Mouse (Mus musculus): ENCODE data around the gene Foxp2. TPM values are rescaled to one million over a fixed set of nuclear protein-coding genes. Genes with fewer than 3 reads are reported as not detected.

The Foxp2 gene
- polyA plus RNA-seq, 1 experiment from 2014 or later = 28.3 TPM

DNA sequence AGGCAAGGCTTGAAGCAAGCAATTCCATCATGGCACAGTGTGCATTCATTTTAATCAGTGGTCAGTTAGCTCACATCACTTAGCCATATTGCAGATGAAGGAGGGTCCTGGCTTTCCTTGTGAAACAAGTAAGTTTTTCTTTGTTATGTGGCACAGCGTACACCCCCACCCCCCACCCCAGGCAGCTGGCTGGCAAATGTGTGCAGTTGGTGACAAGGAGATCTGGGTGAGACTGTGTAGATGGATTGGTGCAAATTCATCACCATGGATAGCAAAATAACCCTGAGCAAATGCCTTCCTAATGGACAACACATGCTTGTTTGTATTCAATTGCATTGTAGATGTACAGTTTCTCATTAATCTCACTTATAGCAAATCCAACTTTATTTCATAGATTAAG lies 240.9 kb downstream of the Foxp2 start:
- H3K9ac ChIP-seq = no peak overlapping the region
- H3K27me3 ChIP-seq = no peaks in the 10 kb centered on the region
- H3K4me2 ChIP-seq = no peak overlapping the region
- no peaks in the 10 kb centered on the region for H3K36me3 ChIP-seq (ENCODE audit: poor library complexity, severe bottlenecking)
- H3K27ac ChIP-seq = no peak overlapping the region
- WGBS = 67% methylated on average over 1 of the region's 1 CpGs
- ATAC-seq = no peak
- no peak overlapping the region for H3K4me3 ChIP-seq
- no peaks in the 10 kb centered on the region for H3K9me3 ChIP-seq (replicated peaks)
- H3K4me1 ChIP-seq = no peaks in the 10 kb centered on the region

DNA sequence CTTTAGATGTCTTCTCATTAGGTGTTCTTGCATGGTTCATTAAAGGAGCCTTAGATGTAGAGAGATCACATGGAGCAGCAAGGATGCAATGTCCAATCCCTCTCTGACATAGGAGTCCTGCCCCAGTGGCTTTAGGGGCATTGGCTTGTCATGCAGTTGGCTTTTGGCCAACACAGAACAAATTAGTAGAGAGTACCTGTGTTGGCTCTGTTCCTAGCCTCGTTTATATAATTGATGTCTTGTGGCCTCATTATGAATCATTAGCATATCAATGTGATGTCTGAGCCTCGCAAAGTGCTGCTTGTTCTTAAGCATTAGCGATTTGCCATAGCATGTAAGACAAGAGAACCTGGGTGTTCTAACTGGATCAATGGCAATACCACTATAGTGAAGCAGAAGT lies 250.5 kb downstream of the Foxp2 start:
- Histone ChIP-seq H3K4me2 (no peak overlapping the region), H3K9ac (no peak overlapping the region), H3K4me3 (no peak overlapping the region), H3K9me3 (replicated peaks) (no peaks in the 10 kb centered on the region), H3K27me3 (no peaks in the 10 kb centered on the region), H3K36me3 (ENCODE audit: poor library complexity, severe bottlenecking) (no peaks in the 10 kb centered on the region), H3K4me1 (peaks cover 8% of the 10 kb centered on the region; the same call in 1 of the 2 replicates), H3K27ac (no peak overlapping the region)
- ATAC-seq = peak; percentile 68; the same call in 1 of the 2 replicates
- WGBS = 18% methylated on average over 3 of the region's 3 CpGs

DNA sequence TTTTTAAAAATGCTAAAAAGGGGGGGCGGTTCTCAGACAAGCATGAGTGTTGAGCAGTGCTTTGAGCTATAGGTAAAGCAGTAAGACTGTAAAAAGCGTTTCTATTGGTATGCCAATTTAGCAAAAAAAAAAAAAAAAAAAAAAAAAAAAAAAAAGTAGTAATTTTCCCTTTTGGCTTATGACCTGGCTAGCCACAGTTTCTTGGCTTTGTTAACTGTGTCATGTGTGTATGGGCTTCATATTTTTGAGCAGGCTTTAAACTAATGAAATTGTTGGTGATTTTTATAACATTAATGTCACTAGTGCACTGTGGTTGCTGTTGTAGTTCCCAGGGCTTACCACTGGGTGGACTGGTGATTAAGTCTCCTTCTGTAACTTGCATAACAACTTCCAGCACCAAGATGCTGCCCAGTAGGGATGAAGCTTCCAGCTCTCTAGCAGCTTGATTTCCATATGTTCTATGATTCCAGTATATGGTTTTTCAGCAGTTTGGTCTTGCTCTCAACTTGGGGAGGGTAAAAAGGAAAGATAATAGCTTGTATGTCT lies 262.4 kb downstream of the Foxp2 start:
- no peaks in the 10 kb centered on the region for H3K36me3 ChIP-seq (ENCODE audit: poor library complexity, severe bottlenecking)
- no peak overlapping the region for H3K4me3 ChIP-seq
- no peaks in the 10 kb centered on the region for H3K4me1 ChIP-seq
- no peak overlapping the region for H3K27ac ChIP-seq
- no peak overlapping the region for H3K4me2 ChIP-seq
- H3K27me3 ChIP-seq = no peaks in the 10 kb centered on the region
- no peak overlapping the region for H3K9ac ChIP-seq
- H3K9me3 ChIP-seq (replicated peaks) = no peaks in the 10 kb centered on the region
- no peak for ATAC-seq
- WGBS = 78% methylated on average over 2 of the region's 2 CpGs

DNA sequence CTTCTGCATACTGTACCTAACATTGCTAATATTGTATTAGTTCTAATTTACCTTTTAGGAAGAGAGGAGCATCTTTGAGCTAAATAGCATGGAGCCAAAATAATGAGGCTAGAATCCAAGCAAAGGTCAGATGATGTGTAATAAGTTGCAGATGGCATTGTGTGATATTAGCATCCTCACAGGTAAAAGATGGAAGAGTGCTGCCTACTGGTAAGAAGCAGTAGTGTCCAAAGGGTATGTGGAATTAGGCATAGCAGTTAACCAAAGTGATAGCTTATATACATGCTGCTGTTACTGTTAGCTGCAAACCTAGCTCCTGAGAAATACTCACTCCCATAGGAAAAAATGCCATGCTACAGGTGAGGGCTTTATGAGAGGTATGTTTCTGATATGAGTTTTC lies 275.6 kb downstream of the Foxp2 start:
- Histone ChIP-seq H3K27me3 (no peaks in the 10 kb centered on the region), H3K9me3 (replicated peaks) (no peaks in the 10 kb centered on the region), H3K4me3 (no peak overlapping the region), H3K9ac (no peak overlapping the region), H3K4me2 (no peak overlapping the region), H3K36me3 (ENCODE audit: poor library complexity, severe bottlenecking) (no peaks in the 10 kb centered on the region), H3K4me1 (no peaks in the 10 kb centered on the region), H3K27ac (no peak overlapping the region)
- ATAC-seq = no peak; the same call in 1 of the 2 replicates

DNA sequence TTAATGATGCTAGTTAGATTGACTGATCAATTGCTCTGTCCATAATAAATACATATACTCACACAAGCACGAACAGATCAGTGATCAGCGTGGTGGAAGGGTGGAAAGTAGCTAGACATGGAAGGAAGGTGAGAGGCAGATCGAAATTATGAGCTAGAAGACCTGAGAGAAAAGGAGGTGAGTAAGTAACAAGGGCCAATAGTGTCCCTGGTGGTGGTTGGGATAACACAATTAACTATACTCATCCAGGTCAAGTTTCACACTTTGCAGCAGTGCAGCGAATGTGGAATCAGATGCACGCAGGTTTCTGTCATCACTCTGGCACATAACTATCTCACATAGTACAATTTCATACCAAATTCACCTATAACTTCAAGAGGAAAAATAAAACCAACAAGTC lies 291.7 kb downstream of the Foxp2 start:
- WGBS = 77% methylated on average over 5 of the region's 5 CpGs
- H3K36me3 ChIP-seq (ENCODE audit: poor library complexity, severe bottlenecking) = no peaks in the 10 kb centered on the region
- peaks cover 36% of the 10 kb centered on the region for H3K4me1 ChIP-seq
- H3K27ac ChIP-seq = no peak overlapping the region
- no peaks in the 10 kb centered on the region for H3K27me3 ChIP-seq
- H3K4me2 ChIP-seq = no peak overlapping the region
- no peak overlapping the region for H3K9ac ChIP-seq
- no peak for ATAC-seq
- no peaks in the 10 kb centered on the region for H3K9me3 ChIP-seq (replicated peaks)
- H3K4me3 ChIP-seq = no peak overlapping the region

DNA sequence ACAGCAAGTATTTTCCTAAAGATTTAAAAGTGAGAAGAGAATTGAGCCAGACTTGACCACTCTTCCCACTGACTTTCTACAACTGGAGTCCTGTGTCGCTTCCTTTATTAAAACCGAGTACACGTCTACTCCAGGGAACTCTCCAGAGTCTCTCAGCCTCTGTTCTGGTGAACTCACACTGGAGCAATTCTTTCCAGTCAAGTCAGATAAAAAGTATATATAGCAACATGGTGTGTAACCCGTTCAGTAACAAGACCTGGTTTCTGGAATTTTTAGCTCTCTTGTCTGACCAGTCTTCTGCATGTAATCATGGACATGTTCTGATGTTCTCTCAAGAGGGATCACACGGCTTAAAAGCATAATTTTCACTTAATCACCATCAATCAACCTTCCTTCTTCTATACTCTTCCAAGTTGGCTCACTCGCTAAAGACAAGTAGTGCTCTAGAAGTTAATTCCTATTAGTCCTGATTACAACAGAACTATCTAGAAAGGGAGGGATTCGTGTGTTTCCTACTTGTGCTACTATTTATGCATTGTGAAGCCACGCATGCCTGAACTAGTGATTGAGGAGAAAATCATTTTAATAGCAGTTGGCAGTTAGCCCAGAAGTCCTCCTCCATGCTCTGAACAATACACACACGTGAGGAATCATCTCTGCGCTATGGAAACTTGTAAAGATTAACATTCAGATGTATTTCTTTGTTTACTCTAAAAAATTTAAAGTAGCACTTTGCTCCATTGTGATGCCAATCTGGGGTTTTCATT lies 341.2 kb downstream of the Foxp2 start:
- H3K9ac ChIP-seq = no peak overlapping the region
- peak; percentile 69 for ATAC-seq

DNA sequence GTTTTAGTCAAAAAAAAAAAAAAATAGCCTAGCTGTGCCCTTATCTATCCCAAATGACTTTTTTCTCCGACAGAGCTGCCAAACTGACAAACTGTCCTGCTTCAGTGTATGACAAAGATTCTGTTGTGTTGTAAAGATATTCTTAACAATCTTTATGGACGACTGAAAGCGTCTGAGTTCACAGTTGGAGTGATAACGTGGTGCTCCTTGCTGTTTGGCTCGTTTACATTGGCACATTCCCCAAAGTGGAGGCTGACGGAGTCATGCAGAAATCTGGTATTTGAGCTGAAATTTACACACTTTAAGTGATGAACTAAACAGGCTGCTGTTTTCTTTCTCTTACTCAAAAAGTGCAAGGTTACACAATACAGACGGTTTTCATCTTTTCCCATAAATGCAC lies 356.2 kb downstream of the Foxp2 start:
- Histone ChIP-seq H3K4me2 (no peak overlapping the region), H3K36me3 (ENCODE audit: poor library complexity, severe bottlenecking) (no peaks in the 10 kb centered on the region), H3K9me3 (replicated peaks) (no peaks in the 10 kb centered on the region), H3K9ac (no peak overlapping the region), H3K4me3 (no peak overlapping the region), H3K27ac (no peak overlapping the region), H3K27me3 (no peaks in the 10 kb centered on the region), H3K4me1 (peaks cover 4% of the 10 kb centered on the region; the same call in 1 of the 2 replicates)
- WGBS = 30% methylated on average over 7 of the region's 7 CpGs
- peak; percentile 27; the same call in 1 of the 2 replicates for ATAC-seq

More for the DNA sequence above, 341.2 kb downstream of the Foxp2 start:
- Histone ChIP-seq H3K27me3 (no peaks in the 10 kb centered on the region), H3K4me3 (no peak overlapping the region), H3K4me1 (peaks cover 5% of the 10 kb centered on the region; the same call in 1 of the 2 replicates), H3K9me3 (replicated peaks) (no peaks in the 10 kb centered on the region), H3K4me2 (no peak overlapping the region), H3K27ac (no peak overlapping the region), H3K36me3 (ENCODE audit: poor library complexity, severe bottlenecking) (no peaks in the 10 kb centered on the region)
- WGBS = 61% methylated on average over 10 of the region's 10 CpGs

DNA sequence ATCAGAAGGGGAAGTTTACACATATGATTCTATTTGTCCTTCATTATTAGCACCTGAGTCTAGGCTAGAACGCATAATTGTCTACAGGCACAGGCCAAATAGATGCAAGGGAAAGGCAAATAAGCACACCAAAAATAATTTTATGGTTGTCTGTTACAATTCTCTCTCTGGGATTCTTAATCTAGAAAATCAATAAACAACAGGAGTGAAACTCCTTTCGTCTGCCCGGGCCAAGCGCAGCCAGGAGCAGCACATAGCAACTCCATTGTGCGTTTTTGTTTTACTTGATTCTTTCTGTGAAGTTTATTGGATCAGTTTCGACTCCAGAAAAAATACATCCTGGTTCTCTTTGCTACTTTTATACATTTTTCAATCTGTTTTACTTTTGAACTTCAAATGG lies 356.7 kb downstream of the Foxp2 start:
- no peak overlapping the region for H3K27ac ChIP-seq
- WGBS = 79% methylated on average over 6 of the region's 6 CpGs
- H3K9me3 ChIP-seq (replicated peaks) = no peaks in the 10 kb centered on the region
- H3K4me1 ChIP-seq = peaks cover 4% of the 10 kb centered on the region; the same call in 1 of the 2 replicates
- no peaks in the 10 kb centered on the region for H3K36me3 ChIP-seq (ENCODE audit: poor library complexity, severe bottlenecking)
- no peaks in the 10 kb centered on the region for H3K27me3 ChIP-seq
- H3K9ac ChIP-seq = no peak overlapping the region
- no peak overlapping the region for H3K4me2 ChIP-seq
- H3K4me3 ChIP-seq = no peak overlapping the region
- no peak for ATAC-seq

DNA sequence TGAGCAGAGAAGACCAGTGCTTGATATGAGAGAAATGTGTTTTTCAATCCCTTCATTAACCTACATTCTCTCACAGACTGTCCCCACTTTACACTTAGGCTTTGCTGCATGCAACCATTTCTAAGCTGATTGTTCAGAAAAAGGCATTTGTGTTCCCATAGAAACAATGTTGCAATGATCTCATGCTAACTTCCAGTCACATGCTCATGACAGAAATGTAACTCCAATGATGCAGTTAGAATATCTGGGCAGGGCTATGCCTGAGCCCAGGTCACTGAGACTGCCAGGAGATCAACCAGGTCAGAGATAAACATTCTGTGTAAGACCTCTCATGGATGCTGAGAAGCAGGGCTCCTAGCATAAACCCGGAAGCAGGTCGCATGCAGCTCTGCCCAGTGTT lies 367.0 kb downstream of the Foxp2 start:
- Histone ChIP-seq H3K27me3 (no peaks in the 10 kb centered on the region), H3K9me3 (replicated peaks) (no peaks in the 10 kb centered on the region), H3K36me3 (ENCODE audit: poor library complexity, severe bottlenecking) (no peaks in the 10 kb centered on the region), H3K4me1 (no peaks in the 10 kb centered on the region; the same call in 1 of the 2 replicates), H3K4me3 (no peak overlapping the region), H3K9ac (no peak overlapping the region), H3K4me2 (no peak overlapping the region), H3K27ac (no peak overlapping the region)
- ATAC-seq = no peak
- 94% methylated on average over 2 of the region's 2 CpGs for WGBS

DNA sequence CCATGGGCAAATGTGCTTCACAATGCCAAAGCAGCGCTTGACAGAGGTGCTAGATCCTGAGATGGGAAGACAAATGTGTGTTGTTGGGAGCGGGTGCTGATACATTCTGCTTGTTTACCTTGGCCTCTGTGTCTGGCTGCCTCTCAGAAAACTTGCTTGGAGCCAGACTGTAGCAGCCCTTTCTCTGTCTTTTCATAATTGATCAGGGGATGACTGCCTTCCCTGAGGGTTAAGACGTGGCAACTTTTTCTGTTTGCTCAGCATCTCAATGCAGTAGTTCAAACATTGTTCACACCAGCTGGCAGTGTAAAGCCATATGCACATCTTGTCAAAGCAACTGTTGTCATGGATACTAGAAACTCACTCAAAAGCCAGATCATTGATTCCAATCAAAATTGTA lies 384.1 kb downstream of the Foxp2 start:
- H3K36me3 ChIP-seq (ENCODE audit: poor library complexity, severe bottlenecking) = no peaks in the 10 kb centered on the region
- no peak overlapping the region for H3K4me2 ChIP-seq
- WGBS = 36% methylated on average over 3 of the region's 3 CpGs
- H3K27me3 ChIP-seq = no peaks in the 10 kb centered on the region
- no peak overlapping the region for H3K9ac ChIP-seq
- peak; percentile 85 for ATAC-seq
- no peak overlapping the region for H3K27ac ChIP-seq
- no peak overlapping the region for H3K4me3 ChIP-seq
- no peaks in the 10 kb centered on the region for H3K9me3 ChIP-seq (replicated peaks)
- peaks cover 8% of the 10 kb centered on the region for H3K4me1 ChIP-seq

DNA sequence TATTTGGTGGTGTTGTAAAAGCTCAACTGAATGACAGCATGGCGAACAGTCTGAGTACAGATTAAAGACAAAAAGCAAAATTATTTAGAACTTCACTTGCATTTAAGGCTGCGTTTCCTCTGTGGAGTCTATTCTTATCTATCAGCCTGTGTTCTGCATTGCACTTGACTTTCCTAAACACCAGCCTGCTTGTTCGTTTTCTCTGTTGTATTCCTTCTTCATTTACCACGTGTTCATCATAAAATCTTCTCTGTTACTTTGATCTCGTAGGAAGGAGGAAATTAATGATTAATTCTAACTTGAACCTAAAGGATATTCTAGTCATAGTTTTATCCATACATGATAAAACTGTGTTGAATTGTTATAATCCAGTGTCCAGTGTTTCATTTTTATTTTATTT lies 392.9 kb downstream of the Foxp2 start:
- WGBS = 86% methylated on average over 5 of the region's 5 CpGs
- Histone ChIP-seq H3K9ac (no peak overlapping the region), H3K4me1 (no peaks in the 10 kb centered on the region), H3K4me3 (no peak overlapping the region), H3K4me2 (no peak overlapping the region), H3K36me3 (ENCODE audit: poor library complexity, severe bottlenecking) (no peaks in the 10 kb centered on the region), H3K27me3 (no peaks in the 10 kb centered on the region), H3K9me3 (replicated peaks) (no peaks in the 10 kb centered on the region), H3K27ac (no peak overlapping the region)
- no peak for ATAC-seq

DNA sequence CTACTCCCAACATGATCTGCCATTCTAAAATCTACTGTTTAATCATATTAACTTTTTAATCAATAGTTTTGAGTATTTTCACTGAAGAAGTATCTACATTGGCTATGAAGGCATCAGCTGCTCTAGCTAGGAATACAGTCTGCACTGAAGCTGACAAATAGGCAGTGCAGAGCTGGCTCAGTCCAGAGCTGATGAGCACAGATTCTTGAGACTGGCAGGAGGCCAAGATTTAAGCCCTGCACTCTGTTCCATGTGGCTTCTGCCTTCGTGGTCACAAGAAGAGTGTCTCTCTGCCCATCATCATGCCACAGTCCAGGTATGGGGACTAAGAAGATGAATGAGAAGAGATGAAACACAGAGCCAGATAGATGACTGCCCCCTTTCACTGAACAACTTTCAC lies 398.1 kb downstream of the Foxp2 start:
- no peaks in the 10 kb centered on the region for H3K36me3 ChIP-seq (ENCODE audit: poor library complexity, severe bottlenecking)
- H3K4me2 ChIP-seq = no peak overlapping the region
- 25% methylated on average over 1 of the region's 1 CpGs for WGBS
- H3K27me3 ChIP-seq = no peaks in the 10 kb centered on the region
- no peaks in the 10 kb centered on the region for H3K4me1 ChIP-seq
- ATAC-seq = peak; percentile 72; the same call in 1 of the 2 replicates
- H3K27ac ChIP-seq = no peak overlapping the region
- H3K4me3 ChIP-seq = no peak overlapping the region
- no peaks in the 10 kb centered on the region for H3K9me3 ChIP-seq (replicated peaks)
- no peak overlapping the region for H3K9ac ChIP-seq
